Mouse (Mus musculus) midbrain, postnatal 0 days (tissue): ENCODE measurements around the gene Ubl5. TPM values are rescaled to one million over a fixed set of nuclear protein-coding genes. Genes with fewer than 3 reads are reported as not detected.

Experiments
- ATAC-seq: fragments of 200-750 bp; cut with Nextera tagmentation; 2 replicates; pipeline ENCODE4 v1.8.0; 2017; ENCODE audit warnings: moderate number of reproducible peaks, mild to moderate bottlenecking, moderate TSS enrichment, moderate library complexity; ENCODE audit not compliant: low FRiP score
- DNase-seq: peaks from one replicate; pipeline ENCODE4 v3.0.0-alpha.2; 2015; ENCODE audit warnings: low spot score
- H3K27ac ChIP-seq: fragments of 300-500 bp; sonication (generic); 2 replicates; pipeline ENCODE4 v1.5.1; 2014; ENCODE audit warnings: low read depth, mild to moderate bottlenecking, low read length, mixed read lengths
- H3K27me3 ChIP-seq: fragments of 300-500 bp; sonication (generic); 2 replicates; pipeline ENCODE4 v1.6.1; 2014; ENCODE audit warnings: low read length, control low read depth, mixed read lengths; ENCODE audit not compliant: insufficient read depth
- H3K36me3 ChIP-seq: fragments of 300-500 bp; sonication (generic); 2 replicates; pipeline ENCODE4 v1.6.1; 2014; ENCODE audit warnings: low read length, control low read depth, mixed read lengths; ENCODE audit not compliant: insufficient read depth
- H3K4me1 ChIP-seq: fragments of 300-500 bp; sonication (generic); 2 replicates; pipeline ENCODE4 v1.6.1; 2014; ENCODE audit warnings: mild to moderate bottlenecking, control low read depth, antibody characterized with exemption, low read length, mixed read lengths; ENCODE audit not compliant: insufficient read depth
- H3K4me2 ChIP-seq: fragments of 300-500 bp; sonication (generic); 2 replicates; pipeline ENCODE4 v1.6.1; 2014; ENCODE audit warnings: low read depth, mild to moderate bottlenecking, low read length, mixed read lengths; ENCODE audit not compliant: poor library complexity, severe bottlenecking
- H3K4me3 ChIP-seq: fragments of 300-500 bp; sonication (generic); 2 replicates; pipeline ENCODE4 v1.5.1; 2014; ENCODE audit warnings: low read depth, mild to moderate bottlenecking, low read length, moderate library complexity
- H3K9ac ChIP-seq: fragments of 300-500 bp; sonication (generic); replicated peaks from 2 replicates; pipeline ENCODE4 v1.6.1; 2014; ENCODE audit warnings: mild to moderate bottlenecking, low read length, moderate library complexity, mixed read lengths; ENCODE audit not compliant: poor library complexity, severe bottlenecking
- H3K9me3 ChIP-seq: fragments of 300-500 bp; sonication (generic); 2 replicates; pipeline ENCODE4 v1.6.1; 2016; ENCODE audit warnings: low read length, control low read depth
- CTCF ChIP-seq: IDR thresholded peaks from 2 replicates; pipeline ENCODE4 v1.5.1; 2016; ENCODE audit warnings: antibody characterized with exemption, mild to moderate bottlenecking
- WGBS: fragments of 180-500 bp; shearing (Covaris S2); extraction: QIAGEN DNeasy Blood & Tissue Kit; methylation state at CpG from one replicate; pipeline ENCODE4 v1.1.7; 2014; 5-methylcytosine and 5-hydroxymethylcytosine counted together
- polyA plus RNA-seq: library from polyadenylated mRNA; unstranded; fragments of >200 nt; fragmentation: Nextera tagmentation; extraction: Ambion mirVana; gene quantifications from 2 replicates; pipeline ENCODE4 v1.2.1, GENCODE M21; 2015
- total RNA-seq: library from RNA; depleted of rRNA; stranded (reverse); fragments of >200 nt; gene quantifications from 2 replicates; pipeline ENCODE4 v1.2.3, GENCODE M21; 2014

Ubl5 gene
- total and polyA plus RNA-seq, 2 experiments from 2014 or later: 253 to 531 TPM

DNA sequence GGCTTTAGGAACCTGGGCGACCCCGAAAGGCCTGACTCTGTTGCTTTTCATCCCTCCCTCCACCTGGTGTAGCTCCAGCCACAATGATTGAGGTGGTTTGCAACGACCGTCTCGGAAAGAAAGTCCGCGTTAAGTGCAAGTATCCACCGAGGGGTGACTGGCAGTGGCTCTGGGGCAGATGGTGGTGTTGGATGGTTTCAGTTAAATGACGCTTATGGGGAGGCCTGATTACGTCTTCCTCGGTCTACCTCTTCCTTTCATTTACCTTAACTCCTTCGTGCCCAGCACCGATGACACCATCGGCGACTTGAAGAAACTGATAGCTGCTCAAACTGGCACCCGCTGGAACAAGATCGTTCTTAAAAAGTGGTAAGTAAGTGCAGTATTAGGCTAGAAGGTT lies 2.4 kb downstream of the Ubl5 start:
- Histone ChIP-seq H3K9ac (peak overlapping the region; percentile 74), H3K4me3 (peak overlapping the region; percentile 64), H3K27me3 (no peaks in the 10 kb centered on the region), H3K27ac (peak overlapping the region; percentile 83), H3K4me2 (peak overlapping the region; percentile 97), H3K9me3 (no peaks in the 10 kb centered on the region), H3K36me3 (peaks cover 19% of the 10 kb centered on the region), H3K4me1 (peaks cover 9% of the 10 kb centered on the region; the same call in 1 of the 2 replicates)
- ATAC-seq: no peak
- TF ChIP-seq CTCF: no peak
- 6% methylated on average over 17 of the region's 17 CpGs for WGBS
- no peak for DNase-seq

GRCm38 (mm10) chr9:20651602-20652259 lies 9.1 kb downstream of the Ubl5 start, which contains the start of gene Pin1:
Gene Pin1, plus strand, starts transcription at chr9:20652095.
- peak; percentile 100 for DNase-seq
- H3K9me3 ChIP-seq: no peaks in the 10 kb centered on the region
- H3K27me3 ChIP-seq: no peaks in the 10 kb centered on the region
- H3K4me1 ChIP-seq: peaks cover 3% of the 10 kb centered on the region; the same call in 1 of the 2 replicates
- ATAC-seq: peak; percentile 99
- peak; percentile 25; the same call in 1 of the 2 replicates for TF ChIP-seq CTCF
- WGBS: under 1% methylated on average over 45 of the region's 45 CpGs
- peak within 1 kb of the TSS; percentile 69; the same call in 1 of the 2 replicates for H3K27ac ChIP-seq
- H3K9ac ChIP-seq: peak within 1 kb of the TSS; percentile 86
- H3K4me2 ChIP-seq: peak within 1 kb of the TSS; percentile 71
- H3K4me3 ChIP-seq: peak within 1 kb of the TSS; percentile 91
- peaks cover 29% of the 10 kb centered on the region for H3K36me3 ChIP-seq

DNA sequence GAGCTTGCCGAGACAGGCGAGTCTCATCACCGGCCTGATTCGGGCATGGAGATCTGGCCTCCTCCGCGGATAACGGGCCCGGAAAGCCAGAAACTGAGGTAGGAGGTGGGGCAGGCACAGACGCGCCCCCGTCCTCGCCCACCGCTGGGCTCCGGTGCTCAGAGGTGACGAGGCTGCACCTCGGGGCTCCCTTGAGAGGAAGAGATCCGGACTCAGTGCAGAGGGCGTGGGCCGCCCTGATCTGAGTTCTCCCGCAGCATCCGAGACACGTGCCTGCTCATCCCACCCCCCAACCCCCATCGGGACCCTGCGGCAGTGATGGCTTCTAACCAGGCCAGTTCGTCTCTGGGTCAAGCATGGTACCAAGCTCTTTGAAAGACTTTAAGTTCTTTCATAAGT lies 9.6 kb downstream of the Ubl5 start:
- peak overlapping the region; percentile 91 for H3K4me3 ChIP-seq
- ATAC-seq (peak; percentile 12; the same call in 1 of the 2 replicates), DNase-seq (no peak)
- no peak for TF ChIP-seq CTCF
- H3K36me3 ChIP-seq: peaks cover 30% of the 10 kb centered on the region
- 0 out of 2 replicates have a peak overlapping the region, but pooled peaks have one; percentile 69 for H3K27ac ChIP-seq
- peak overlapping the region; percentile 86 for H3K9ac ChIP-seq
- H3K9me3 ChIP-seq: no peaks in the 10 kb centered on the region
- peaks cover 3% of the 10 kb centered on the region; the same call in 1 of the 2 replicates for H3K4me1 ChIP-seq
- WGBS: 0% methylated on average over 23 of the region's 25 CpGs
- no peaks in the 10 kb centered on the region for H3K27me3 ChIP-seq
- peak overlapping the region; percentile 71 for H3K4me2 ChIP-seq

DNA sequence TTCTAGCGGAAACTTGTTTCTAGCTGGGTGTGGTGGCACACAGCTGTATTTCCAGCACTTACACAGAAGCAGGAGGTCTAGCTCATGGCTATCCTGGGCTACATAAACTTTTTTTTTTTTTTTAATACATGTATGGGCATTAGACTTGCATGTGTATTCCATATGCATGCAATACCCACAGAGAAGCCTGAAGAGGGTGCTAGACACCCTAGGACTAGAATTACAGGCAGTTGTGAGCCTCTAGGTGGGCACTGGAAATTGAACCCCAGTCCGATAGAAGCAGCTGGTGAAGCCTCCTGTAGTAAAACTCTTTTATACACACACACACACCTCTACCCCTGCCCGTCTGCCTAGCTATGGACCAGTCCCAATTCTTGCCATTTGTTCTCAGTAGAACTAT lies 11.2 kb downstream of the Ubl5 start:
- H3K36me3 ChIP-seq: peaks cover 40% of the 10 kb centered on the region
- peaks cover 3% of the 10 kb centered on the region; the same call in 1 of the 2 replicates for H3K4me1 ChIP-seq
- DNase-seq (no peak), ATAC-seq (no peak)
- WGBS: 93% methylated on average over 3 of the region's 3 CpGs
- no peak overlapping the region for H3K9ac ChIP-seq
- no peak overlapping the region for H3K4me2 ChIP-seq
- H3K27ac ChIP-seq: no peak overlapping the region
- peak; percentile 20; the same call in 1 of the 2 replicates for TF ChIP-seq CTCF
- H3K4me3 ChIP-seq: no peak overlapping the region
- no peaks in the 10 kb centered on the region for H3K27me3 ChIP-seq
- no peaks in the 10 kb centered on the region for H3K9me3 ChIP-seq

DNA sequence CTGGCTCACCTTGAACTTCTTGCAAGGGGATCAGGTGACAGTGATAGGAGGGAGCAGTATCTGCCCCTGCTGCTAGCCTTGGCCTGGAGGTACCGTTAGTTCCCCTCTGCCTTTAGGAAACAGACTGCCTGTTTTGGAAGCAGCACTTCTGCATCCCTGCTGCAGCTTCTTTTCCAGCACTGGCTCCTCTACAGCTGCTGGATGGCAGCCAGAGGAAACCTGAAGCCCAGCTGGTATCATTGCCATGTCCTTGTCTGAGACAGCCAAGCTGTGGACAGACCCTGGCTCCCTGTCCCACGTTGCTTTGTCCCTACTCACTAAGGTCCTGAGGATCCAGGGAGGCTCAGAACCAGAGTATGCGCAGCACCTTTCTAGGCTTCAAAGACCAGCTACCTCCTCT lies 14.9 kb downstream of the Ubl5 start:
- Histone ChIP-seq H3K9me3 (no peaks in the 10 kb centered on the region), H3K4me2 (no peak overlapping the region), H3K36me3 (peaks cover 45% of the 10 kb centered on the region), H3K4me1 (peaks cover 3% of the 10 kb centered on the region; the same call in 1 of the 2 replicates), H3K9ac (no peak overlapping the region), H3K4me3 (no peak overlapping the region), H3K27me3 (no peaks in the 10 kb centered on the region), H3K27ac (no peak overlapping the region)
- DNase-seq (no peak), ATAC-seq (no peak)
- TF ChIP-seq CTCF: no peak
- 80% methylated on average over 3 of the region's 3 CpGs for WGBS

DNA sequence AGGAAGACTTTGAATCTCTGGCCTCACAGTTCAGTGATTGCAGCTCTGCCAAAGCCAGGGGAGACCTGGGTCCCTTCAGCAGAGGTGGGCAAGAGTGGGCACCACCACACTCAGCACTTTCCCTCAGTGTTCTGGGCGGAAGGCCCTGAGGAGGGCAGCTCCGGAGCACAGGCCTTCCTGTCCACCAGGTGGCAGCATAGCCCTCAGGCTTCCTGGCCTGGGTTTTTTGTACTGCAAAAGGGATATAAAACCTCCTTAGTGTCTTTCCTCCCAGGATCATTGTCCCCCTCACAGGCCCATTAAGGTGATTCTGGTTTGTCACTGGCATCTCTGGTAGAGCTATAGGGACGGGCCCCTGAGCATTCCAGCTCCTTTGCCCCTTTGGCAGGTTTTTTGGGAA lies 19.6 kb downstream of the Ubl5 start:
- Histone ChIP-seq H3K36me3 (peaks cover 43% of the 10 kb centered on the region), H3K9me3 (no peaks in the 10 kb centered on the region), H3K4me1 (peaks cover 2% of the 10 kb centered on the region; the same call in 1 of the 2 replicates), H3K4me2 (no peak overlapping the region), H3K4me3 (no peak overlapping the region), H3K9ac (no peak overlapping the region; the same call in 1 of the 2 replicates), H3K27ac (no peak overlapping the region), H3K27me3 (no peaks in the 10 kb centered on the region)
- ATAC-seq (no peak), DNase-seq (peak; percentile 82)
- peak; percentile 87 for TF ChIP-seq CTCF
- 56% methylated on average over 3 of the region's 3 CpGs for whole genome bisulfite sequencing
